Mouse (Mus musculus): ENCODE data around the gene Rnf38. TPM values are rescaled to one million over a fixed set of nuclear protein-coding genes. Genes with fewer than 3 reads are reported as not detected.

The Rnf38 gene
- 58.4 and 60.3 TPM in 2 replicates for polyA plus RNA-seq (2014; fragmentation: Nextera tagmentation; extraction: Ambion mirVana)

GRCm38 (mm10) chr4:44233713-44234003 is at the start of gene Rnf38:
Rnf38 (minus strand) TSS chr4:44233789.
- Histone ChIP-seq H3K9ac (ENCODE audit: low read length) (peak within 1 kb of the TSS; percentile 77), H3K4me1 (replicated peaks; ENCODE audit: control insufficient read depth, insufficient read depth, low read length) (peaks cover 9% of the 10 kb centered on the region; the same call in 1 of the 2 replicates), H3K27ac (ENCODE audit: low read depth, low read length) (peak within 1 kb of the TSS; percentile 74), H3K9me3 (ENCODE audit: control insufficient read depth, low read length) (no peaks in the 10 kb centered on the region), H3K27me3 (ENCODE audit: control insufficient read depth, insufficient read depth, low read length) (no peaks in the 10 kb centered on the region), H3K4me3 (ENCODE audit: low read depth, low read length) (peak within 1 kb of the TSS; percentile 93), H3K4me2 (ENCODE audit: low read depth, low read length, severe bottlenecking) (peak within 1 kb of the TSS; percentile 85), H3K36me3 (ENCODE audit: control insufficient read depth, insufficient read depth, low read length) (no peaks in the 10 kb centered on the region)
- under 1% methylated on average over 27 of the region's 61 CpGs for WGBS
- DNase-seq (ENCODE audit: low spot score) (no peak), ATAC-seq (replicated peaks; ENCODE audit: low FRiP score) (no peak)

GRCm38 (mm10) chr4:44281597-44282265 is 48.1 kb upstream of the Rnf38 start:
- H3K27me3 ChIP-seq (ENCODE audit: control insufficient read depth, insufficient read depth, low read length): no peaks in the 10 kb centered on the region
- no peaks in the 10 kb centered on the region for H3K4me1 ChIP-seq (replicated peaks; ENCODE audit: control insufficient read depth, insufficient read depth, low read length)
- WGBS: 81% methylated on average over 7 of the region's 7 CpGs
- DNase-seq (ENCODE audit: low spot score): no peak
- no peaks in the 10 kb centered on the region for H3K9me3 ChIP-seq (ENCODE audit: control insufficient read depth, low read length)
- no peak for ATAC-seq (replicated peaks; ENCODE audit: low FRiP score)
- H3K4me2 ChIP-seq (ENCODE audit: low read depth, low read length, severe bottlenecking): no peak overlapping the region
- no peak overlapping the region for H3K27ac ChIP-seq (ENCODE audit: low read depth, low read length)
- H3K9ac ChIP-seq (ENCODE audit: low read length): no peak overlapping the region
- H3K36me3 ChIP-seq (ENCODE audit: control insufficient read depth, insufficient read depth, low read length): no peaks in the 10 kb centered on the region
- no peak overlapping the region for H3K4me3 ChIP-seq (ENCODE audit: low read depth, low read length)

- no peak for ATAC-seq (replicated peaks; ENCODE audit: low FRiP score)
- no peak for DNase-seq (ENCODE audit: low spot score)
- Histone ChIP-seq H3K9me3 (ENCODE audit: control insufficient read depth, low read length) (no peaks in the 10 kb centered on the region), H3K27ac (ENCODE audit: low read depth, low read length) (no peak overlapping the region), H3K36me3 (ENCODE audit: control insufficient read depth, insufficient read depth, low read length) (no peaks in the 10 kb centered on the region), H3K4me3 (ENCODE audit: low read depth, low read length) (no peak overlapping the region), H3K9ac (ENCODE audit: low read length) (no peak overlapping the region), H3K4me2 (ENCODE audit: low read depth, low read length, severe bottlenecking) (no peak overlapping the region), H3K4me1 (replicated peaks; ENCODE audit: control insufficient read depth, insufficient read depth, low read length) (no peaks in the 10 kb centered on the region), H3K27me3 (ENCODE audit: control insufficient read depth, insufficient read depth, low read length) (no peaks in the 10 kb centered on the region)
- WGBS: 79% methylated on average over 5 of the region's 5 CpGs
Observed at GRCm38 (mm10) chr4:44271134-44271533, 37.5 kb upstream of the Rnf38 start.

- Histone ChIP-seq H3K9me3 (ENCODE audit: control insufficient read depth, low read length) (no peaks in the 10 kb centered on the region), H3K9ac (ENCODE audit: low read length) (no peak overlapping the region), H3K27ac (ENCODE audit: low read depth, low read length) (no peak overlapping the region), H3K4me1 (replicated peaks; ENCODE audit: control insufficient read depth, insufficient read depth, low read length) (no peaks in the 10 kb centered on the region), H3K36me3 (ENCODE audit: control insufficient read depth, insufficient read depth, low read length) (no peaks in the 10 kb centered on the region), H3K4me3 (ENCODE audit: low read depth, low read length) (no peak overlapping the region), H3K27me3 (ENCODE audit: control insufficient read depth, insufficient read depth, low read length) (no peaks in the 10 kb centered on the region), H3K4me2 (ENCODE audit: low read depth, low read length, severe bottlenecking) (no peak overlapping the region)
- 93% methylated on average over 14 of the region's 14 CpGs for WGBS
- ATAC-seq (replicated peaks; ENCODE audit: low FRiP score): no peak
- no peak for DNase-seq (ENCODE audit: low spot score)
Observed at GRCm38 (mm10) chr4:44269376-44269817, 35.8 kb upstream of the Rnf38 start.

GRCm38 (mm10) chr4:44267437-44267836 is 33.8 kb upstream of the Rnf38 start:
- no peaks in the 10 kb centered on the region for H3K36me3 ChIP-seq (ENCODE audit: control insufficient read depth, insufficient read depth, low read length)
- H3K9me3 ChIP-seq (ENCODE audit: control insufficient read depth, low read length): no peaks in the 10 kb centered on the region
- H3K4me2 ChIP-seq (ENCODE audit: low read depth, low read length, severe bottlenecking): no peak overlapping the region
- H3K27me3 ChIP-seq (ENCODE audit: control insufficient read depth, insufficient read depth, low read length): no peaks in the 10 kb centered on the region
- H3K27ac ChIP-seq (ENCODE audit: low read depth, low read length): no peak overlapping the region
- H3K4me3 ChIP-seq (ENCODE audit: low read depth, low read length): no peak overlapping the region
- ATAC-seq (replicated peaks; ENCODE audit: low FRiP score): no peak
- 88% methylated on average over 6 of the region's 6 CpGs for WGBS
- no peaks in the 10 kb centered on the region for H3K4me1 ChIP-seq (replicated peaks; ENCODE audit: control insufficient read depth, insufficient read depth, low read length)
- DNase-seq (ENCODE audit: low spot score): no peak
- H3K9ac ChIP-seq (ENCODE audit: low read length): no peak overlapping the region

GRCm38 (mm10) chr4:44265500-44265899 is 31.9 kb upstream of the Rnf38 start:
- H3K27ac ChIP-seq (ENCODE audit: low read depth, low read length): no peak overlapping the region
- H3K4me3 ChIP-seq (ENCODE audit: low read depth, low read length): no peak overlapping the region
- H3K4me1 ChIP-seq (replicated peaks; ENCODE audit: control insufficient read depth, insufficient read depth, low read length): no peaks in the 10 kb centered on the region
- H3K9ac ChIP-seq (ENCODE audit: low read length): no peak overlapping the region
- ATAC-seq (replicated peaks; ENCODE audit: low FRiP score): no peak
- H3K9me3 ChIP-seq (ENCODE audit: control insufficient read depth, low read length): no peaks in the 10 kb centered on the region
- WGBS: 86% methylated on average over 3 of the region's 3 CpGs
- H3K4me2 ChIP-seq (ENCODE audit: low read depth, low read length, severe bottlenecking): no peak overlapping the region
- H3K36me3 ChIP-seq (ENCODE audit: control insufficient read depth, insufficient read depth, low read length): no peaks in the 10 kb centered on the region
- no peak for DNase-seq (ENCODE audit: low spot score)
- no peaks in the 10 kb centered on the region for H3K27me3 ChIP-seq (ENCODE audit: control insufficient read depth, insufficient read depth, low read length)

- H3K4me2 ChIP-seq (ENCODE audit: low read depth, low read length, severe bottlenecking): no peak overlapping the region
- WGBS: 8% methylated on average over 10 of the region's 10 CpGs
- no peak overlapping the region for H3K4me3 ChIP-seq (ENCODE audit: low read depth, low read length)
- DNase-seq (ENCODE audit: low spot score) (peak; percentile 78), ATAC-seq (replicated peaks; ENCODE audit: low FRiP score) (no peak)
- no peaks in the 10 kb centered on the region for H3K4me1 ChIP-seq (replicated peaks; ENCODE audit: control insufficient read depth, insufficient read depth, low read length)
- no peaks in the 10 kb centered on the region for H3K9me3 ChIP-seq (ENCODE audit: control insufficient read depth, low read length)
- H3K27me3 ChIP-seq (ENCODE audit: control insufficient read depth, insufficient read depth, low read length): no peaks in the 10 kb centered on the region
- H3K27ac ChIP-seq (ENCODE audit: low read depth, low read length): no peak overlapping the region
- no peaks in the 10 kb centered on the region for H3K36me3 ChIP-seq (ENCODE audit: control insufficient read depth, insufficient read depth, low read length)
- H3K9ac ChIP-seq (ENCODE audit: low read length): no peak overlapping the region
Observed at GRCm38 (mm10) chr4:44260244-44260643, 26.7 kb upstream of the Rnf38 start.

- Histone ChIP-seq H3K27me3 (ENCODE audit: control insufficient read depth, insufficient read depth, low read length) (no peaks in the 10 kb centered on the region), H3K27ac (ENCODE audit: low read depth, low read length) (no peak overlapping the region), H3K4me1 (replicated peaks; ENCODE audit: control insufficient read depth, insufficient read depth, low read length) (no peaks in the 10 kb centered on the region), H3K9ac (ENCODE audit: low read length) (no peak overlapping the region), H3K4me3 (ENCODE audit: low read depth, low read length) (no peak overlapping the region), H3K9me3 (ENCODE audit: control insufficient read depth, low read length) (no peaks in the 10 kb centered on the region), H3K4me2 (ENCODE audit: low read depth, low read length, severe bottlenecking) (no peak overlapping the region), H3K36me3 (ENCODE audit: control insufficient read depth, insufficient read depth, low read length) (no peaks in the 10 kb centered on the region)
- DNase-seq (ENCODE audit: low spot score) (no peak), ATAC-seq (replicated peaks; ENCODE audit: low FRiP score) (no peak)
- 83% methylated on average over 4 of the region's 4 CpGs for WGBS
Observed at GRCm38 (mm10) chr4:44259126-44259525, 25.5 kb upstream of the Rnf38 start.

- H3K27me3 ChIP-seq (ENCODE audit: control insufficient read depth, insufficient read depth, low read length): no peaks in the 10 kb centered on the region
- H3K4me2 ChIP-seq (ENCODE audit: low read depth, low read length, severe bottlenecking): no peak overlapping the region
- DNase-seq (ENCODE audit: low spot score): no peak
- no peaks in the 10 kb centered on the region for H3K36me3 ChIP-seq (ENCODE audit: control insufficient read depth, insufficient read depth, low read length)
- no peak overlapping the region for H3K9ac ChIP-seq (ENCODE audit: low read length)
- ATAC-seq (replicated peaks; ENCODE audit: low FRiP score): no peak
- H3K9me3 ChIP-seq (ENCODE audit: control insufficient read depth, low read length): no peaks in the 10 kb centered on the region
- H3K27ac ChIP-seq (ENCODE audit: low read depth, low read length): no peak overlapping the region
- no peak overlapping the region for H3K4me3 ChIP-seq (ENCODE audit: low read depth, low read length)
- 0 out of 2 replicates have a peak, but pooled peaks cover 2% of the 10 kb centered on the region for H3K4me1 ChIP-seq (replicated peaks; ENCODE audit: control insufficient read depth, insufficient read depth, low read length)
- 81% methylated on average over 5 of the region's 5 CpGs for WGBS
Observed at GRCm38 (mm10) chr4:44254579-44254978, 21.0 kb upstream of the Rnf38 start.
